Comparison of ENCODE assay signal across 8 mouse cellular contexts in genomic region chr3:79811632-79812031, GRCm38 (mm10). TPM values are rescaled to one million over a fixed set of nuclear protein-coding genes. Genes with fewer than 3 reads are reported as not detected.
DNase-seq lines count a peak whose midpoint lies in the region; ATAC-seq and TF ChIP-seq lines count a peak whose summit lies in the region.

No protein-coding gene starts in this region.

- H3K27me3 ChIP-seq in hindbrain, postnatal 0 days (ENCODE audit: insufficient read depth, low read length), result no peaks in the 10 kb centered on the region
- no peaks in the 10 kb centered on the region for H3K27me3 ChIP-seq in hindbrain, embryonic 12.5 days
- H3K27me3 ChIP-seq in MEL (ENCODE audit: control insufficient read depth in 1 of 2, insufficient read depth in 2 of 2, low read length in 2 of 2), result no peaks in the 10 kb centered on the region
- H3K27me3 ChIP-seq in hindbrain, embryonic 14.5 days (ENCODE audit: control insufficient read depth, insufficient read depth, low read length), result no peaks in the 10 kb centered on the region

- TF ChIP-seq RAD21 in MEL (IDR thresholded peaks at IDR 0.05; ENCODE audit: low read depth, low read length), result peak; percentile 48

- no peaks in the 10 kb centered on the region for H3K4me1 ChIP-seq in hindbrain, postnatal 0 days (ENCODE audit: insufficient read depth, low read length)
- no peaks in the 10 kb centered on the region for H3K4me1 ChIP-seq in hindbrain, embryonic 12.5 days
- peaks cover 12 to 16% of the 10 kb centered on the region in 2 experiments for H3K4me1 ChIP-seq in MEL (ENCODE audit: control insufficient read depth in 1 of 2, insufficient read depth in 2 of 2, low read length in 2 of 2)
- no peaks in the 10 kb centered on the region for H3K4me1 ChIP-seq in lung, adult 2 months (ENCODE audit: control insufficient read depth, insufficient read depth, low read length)
- no peaks in the 10 kb centered on the region for H3K4me1 ChIP-seq in hindbrain, embryonic 14.5 days (replicated peaks; ENCODE audit: control insufficient read depth, insufficient read depth, low read length)

- H3K9me3 ChIP-seq in hindbrain, postnatal 0 days (ENCODE audit: low read length), result no peaks in the 10 kb centered on the region
- H3K9me3 ChIP-seq in hindbrain, embryonic 12.5 days (replicated peaks), result no peaks in the 10 kb centered on the region
- H3K9me3 ChIP-seq in MEL (replicated peaks; ENCODE audit: insufficient read depth, low read length), result no peaks in the 10 kb centered on the region
- H3K9me3 ChIP-seq in hindbrain, embryonic 14.5 days (ENCODE audit: control insufficient read depth, low read length), result no peaks in the 10 kb centered on the region

- 44% methylated on average over 3 of the region's 3 CpGs for WGBS in hindbrain, postnatal 0 days
- 52% methylated on average over 3 of the region's 3 CpGs for WGBS in hindbrain, embryonic 12.5 days
- 47% methylated on average over 3 of the region's 3 CpGs for WGBS in lung, adult 2 months
- WGBS in hindbrain, embryonic 14.5 days, result 44% methylated on average over 3 of the region's 3 CpGs

- no peak for ATAC-seq in hindbrain, postnatal 0 days
- ATAC-seq in hindbrain, embryonic 12.5 days (ENCODE audit: low FRiP score), result no peak
- ATAC-seq in hindbrain, embryonic 14.5 days (ENCODE audit: low FRiP score), result no peak

- no peaks in the 10 kb centered on the region for H3K36me3 ChIP-seq in hindbrain, postnatal 0 days (ENCODE audit: insufficient read depth, low read length)
- H3K36me3 ChIP-seq in hindbrain, embryonic 12.5 days, result no peaks in the 10 kb centered on the region
- peaks cover 0 to 21% of the 10 kb centered on the region in 2 experiments; a peak in 2 of 4 replicates for H3K36me3 ChIP-seq in MEL (ENCODE audit: control insufficient read depth in 1 of 2, insufficient read depth in 2 of 2, low read length in 2 of 2)
- H3K36me3 ChIP-seq in hindbrain, embryonic 14.5 days (replicated peaks; ENCODE audit: control insufficient read depth, insufficient read depth), result no peaks in the 10 kb centered on the region

- TF ChIP-seq EP300 in MEL (IDR thresholded peaks at IDR 0.05; ENCODE audit: low read depth in 1 of 2, low read length in 2 of 2), result no peak

- TF ChIP-seq CTCF in hindbrain, postnatal 0 days (IDR thresholded peaks at IDR 0.05; ENCODE audit: low read depth), result peak; percentile 38
- TF ChIP-seq CTCF in MEL (IDR thresholded peaks at IDR 0.05 in 2 of 3, conservative IDR thresholded peaks at IDR 0.05 in 1 of 3; ENCODE audit: control insufficient read depth in 1 of 3, insufficient read depth in 1 of 3, low read depth in 2 of 3, low read length in 3 of 3, poor library complexity in 1 of 3, severe bottlenecking in 1 of 3), result peak; percentile 59 to 78 (median 75)
- TF ChIP-seq CTCF in lung, adult 2 months (IDR thresholded peaks at IDR 0.05; ENCODE audit: insufficient read depth, low read length), result peak; percentile 32; the same call in 1 of the 2 replicates

- H3K9ac ChIP-seq in hindbrain, postnatal 0 days (replicated peaks; ENCODE audit: low read length), result no peak overlapping the region
- no peak overlapping the region for H3K9ac ChIP-seq in hindbrain, embryonic 12.5 days
- peak overlapping the region; percentile 66 for H3K9ac ChIP-seq in MEL (ENCODE audit: control insufficient read depth, low read depth, low read length, poor library complexity, severe bottlenecking)
- H3K9ac ChIP-seq in hindbrain, embryonic 14.5 days, result no peak overlapping the region

- no peak for TF ChIP-seq POLR2A in MEL (IDR thresholded peaks at IDR 0.05; ENCODE audit: control insufficient read depth in 1 of 2, insufficient read depth in 1 of 2, low read depth in 1 of 2, low read length in 2 of 2, poor library complexity in 1 of 2)
- TF ChIP-seq POLR2A in lung, adult 2 months (IDR thresholded peaks at IDR 0.05; ENCODE audit: borderline replicate concordance, extremely low read depth, low read depth, low read length), result no peak

- H3K4me2 ChIP-seq in hindbrain, postnatal 0 days (ENCODE audit: low read depth, low read length), result no peak overlapping the region
- H3K4me2 ChIP-seq in hindbrain, embryonic 12.5 days (replicated peaks), result no peak overlapping the region
- no peak overlapping the region for H3K4me2 ChIP-seq in hindbrain, embryonic 14.5 days (replicated peaks)

- no peak overlapping the region for H3K4me3 ChIP-seq in hindbrain, postnatal 0 days (ENCODE audit: low read length)
- H3K4me3 ChIP-seq in hindbrain, embryonic 12.5 days, result no peak overlapping the region
- peak overlapping the region; percentile 41 to 60 for H3K4me3 ChIP-seq in MEL (ENCODE audit: control insufficient read depth in 1 of 2, insufficient read depth in 1 of 2, low read depth in 2 of 2, low read length in 2 of 2)
- H3K4me3 ChIP-seq in lung, adult 2 months (replicated peaks; ENCODE audit: extremely low read depth, low read depth, low read length), result no peak overlapping the region
- no peak overlapping the region for H3K4me3 ChIP-seq in hindbrain, embryonic 14.5 days (replicated peaks; ENCODE audit: low read length)

- no peak overlapping the region for H3K27ac ChIP-seq in hindbrain, postnatal 0 days
- H3K27ac ChIP-seq in hindbrain, embryonic 12.5 days, result no peak overlapping the region
- H3K27ac ChIP-seq in MEL (ENCODE audit: control insufficient read depth, low read depth, low read length), result peak overlapping the region; percentile 46
- no peak overlapping the region for H3K27ac ChIP-seq in hindbrain, embryonic 14.5 days

- no peaks in the 10 kb centered on the region for H3K79me2 ChIP-seq in MEL (ENCODE audit: control insufficient read depth, insufficient read depth, low read length, poor library complexity)

- no peak for DNase-seq in hindbrain, postnatal 0 days (ENCODE audit: low spot score)
- DNase-seq in CD4-positive helper T cell, adult 2 months (ENCODE audit: low read depth, low spot score), result peak; percentile 11
- DNase-seq in MEL (ENCODE audit: low read depth, low spot score), result peak; percentile 86
- peak; percentile 7 for DNase-seq in lung, adult 2 months
- no peak for DNase-seq in layer of hippocampus, postnatal 36 days
- no peak for DNase-seq in urinary bladder, postnatal 4 days (ENCODE audit: low spot score in 2 of 2)
- DNase-seq in hindbrain, embryonic 14.5 days (ENCODE audit: low spot score), result no peak

TF ChIP-seq in MEL, 35 proteins besides CTCF, POLR2A, EP300 and RAD21:
- TF ChIP-seq MYC (IDR thresholded peaks at IDR 0.05; ENCODE audit: low read depth, low read length) (0 out of 2 replicates have a peak, but pooled peaks have one; percentile 12), ETS1 (IDR thresholded peaks at IDR 0.05; ENCODE audit: low read depth, low read length) (no peak), USF2 (IDR thresholded peaks at IDR 0.05; ENCODE audit: borderline replicate concordance in 1 of 2, insufficient read depth in 1 of 2, low read depth in 1 of 2, low read length in 2 of 2) (no peak), JUND (IDR thresholded peaks at IDR 0.05; ENCODE audit: low read depth, low read length) (no peak), SIN3A (IDR thresholded peaks at IDR 0.05; ENCODE audit: low read length) (0 out of 2 replicates have a peak, but pooled peaks have one; percentile 51), ZC3H11A (IDR thresholded peaks at IDR 0.05; ENCODE audit: low read depth, low read length) (no peak), NRF1 (IDR thresholded peaks at IDR 0.05; ENCODE audit: insufficient read depth, low read depth, low read length, poor library complexity, severe bottlenecking) (no peak), TBP (IDR thresholded peaks at IDR 0.05; ENCODE audit: low read depth, low read length) (peak; percentile 46; the same call in 1 of the 2 replicates), SMC3 (IDR thresholded peaks at IDR 0.05; ENCODE audit: low read depth, low read length) (peak; percentile 62), MAX (IDR thresholded peaks at IDR 0.05; ENCODE audit: low read length) (peak; percentile 46), KAT2A (conservative IDR thresholded peaks at IDR 0.05; ENCODE audit: low read depth, low read length) (no peak), HCFC1 (IDR thresholded peaks at IDR 0.05; ENCODE audit: low read depth, low read length) (no peak), ZMIZ1 (IDR thresholded peaks at IDR 0.05; ENCODE audit: low read depth, low read length) (no peak), MEF2A (IDR thresholded peaks at IDR 0.05; ENCODE audit: extremely low read depth, insufficient replicate concordance, low read depth, low read length, poor library complexity, severe bottlenecking) (no peak), MYB (IDR thresholded peaks at IDR 0.05; ENCODE audit: low read depth, low read length) (no peak)

RNA-seq across cellular contexts. Expression of gene Tmem144, which starts 40.9 kb away (rescaled TPM):
- total RNA-seq in hindbrain, postnatal 0 days (2014; rRNA removed), result 2.6 and 2.7 TPM in 2 replicates
- polyA plus RNA-seq in hindbrain, postnatal 0 days (2015; fragmentation: Nextera tagmentation; extraction: Ambion mirVana), result 3.1 and 3.2 TPM in 2 replicates
- 2.0 and 3.3 TPM in 2 replicates for polyA plus RNA-seq in hindbrain, embryonic 12.5 days (2016; fragmentation: Nextera tagmentation; extraction: Ambion mirVana)
- total RNA-seq in MEL (2012; rRNA removed), result 0.04 and 0.07 TPM in 2 replicates
- under 1 TPM in 1 of 2 experiments, not detected in 1; 0.25 TPM for polyA plus RNA-seq in MEL (2012; ENCODE audit: insufficient read depth in 1 of 2, insufficient read length in 2 of 2, low read depth in 1 of 2, low replicate concordance in 2 of 2, missing spikeins in 1 of 2)
- polyA plus RNA-seq in lung, adult 2 months (2012; rRNA removed), result 0.92 and 1.9 TPM in 2 replicates
- total RNA-seq in layer of hippocampus, postnatal 36 days (2021), result 10 to 100 TPM; 15.7 to 16.5 TPM
- polyA plus RNA-seq in hindbrain, embryonic 14.5 days (2014; fragmentation: Nextera tagmentation; extraction: Ambion mirVana), result 1.2 and 2.0 TPM in 2 replicates

Comparison
In these comparisons a context has a peak if more than half of its experiments do, and no peak if none do; other contexts are left out.
1. DNase-seq: peak in CD4-positive helper T cell, adult 2 months (single experiment), MEL (single experiment) and lung, adult 2 months (single experiment); none in hindbrain, postnatal 0 days (single experiment), layer of hippocampus, postnatal 36 days (0 of 2), urinary bladder, postnatal 4 days (0 of 2) and hindbrain, embryonic 14.5 days (single experiment).
2. H3K4me3 ChIP-seq: peak in MEL (2 of 2); none in hindbrain, postnatal 0 days (single experiment), hindbrain, embryonic 12.5 days (single experiment), lung, adult 2 months (single experiment) and hindbrain, embryonic 14.5 days (single experiment).
3. Peak in every context shown above with its lines, with median percentiles within 50 percentile points of each other: CTCF ChIP-seq.